Mouse (Mus musculus): Measurements from ENCODE around the gene Adcy10.

Adcy10 gene

GRCm38 (mm10) chr1:165604203-165604602 lies 119.2 kb downstream of the Adcy10 start:
- DNase-seq (ENCODE audit: low read depth, low spot score), result no peak

DNA sequence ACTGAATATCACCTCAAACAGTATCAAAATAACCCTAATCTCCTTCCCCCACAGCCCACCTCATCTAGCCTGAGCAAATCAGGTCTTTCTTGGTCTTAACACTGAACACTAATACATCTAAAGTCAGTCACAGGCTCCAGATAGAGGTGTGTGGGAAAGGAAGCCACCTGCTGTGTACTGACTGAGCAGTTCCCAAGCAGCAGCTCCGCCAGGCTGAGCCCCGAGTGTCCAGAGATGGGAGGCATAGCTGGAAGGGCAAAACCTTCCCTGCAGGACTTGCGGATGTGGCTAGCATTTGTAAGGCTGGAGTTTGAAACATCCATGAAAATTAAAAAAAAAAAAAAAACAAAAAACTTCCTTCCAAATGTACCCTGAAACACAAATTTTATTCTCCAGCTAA lies 120.1 kb downstream of the Adcy10 start:
- no peak for DNase-seq (ENCODE audit: low read depth, low spot score)

DNA sequence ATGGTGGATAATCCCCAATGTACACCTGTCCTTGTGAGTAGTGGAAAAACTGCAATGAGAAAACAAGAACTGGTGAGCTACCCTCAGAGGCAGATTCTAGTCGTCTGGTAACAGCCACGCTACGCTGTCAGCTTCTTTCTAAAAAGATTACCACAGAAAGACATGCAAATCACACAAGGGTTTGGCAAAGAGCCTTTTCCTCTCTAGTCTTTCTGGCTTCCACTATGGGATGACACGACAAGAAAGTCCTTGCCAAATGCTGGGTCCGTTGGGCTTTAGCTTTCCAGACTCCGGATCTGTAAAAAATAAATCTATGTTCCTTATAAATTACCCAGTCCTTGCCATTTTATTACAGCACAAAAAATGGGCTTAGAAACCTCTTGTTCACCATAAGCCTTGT lies 120.8 kb downstream of the Adcy10 start:
- DNase-seq (ENCODE audit: low read depth, low spot score), result no peak

DNA sequence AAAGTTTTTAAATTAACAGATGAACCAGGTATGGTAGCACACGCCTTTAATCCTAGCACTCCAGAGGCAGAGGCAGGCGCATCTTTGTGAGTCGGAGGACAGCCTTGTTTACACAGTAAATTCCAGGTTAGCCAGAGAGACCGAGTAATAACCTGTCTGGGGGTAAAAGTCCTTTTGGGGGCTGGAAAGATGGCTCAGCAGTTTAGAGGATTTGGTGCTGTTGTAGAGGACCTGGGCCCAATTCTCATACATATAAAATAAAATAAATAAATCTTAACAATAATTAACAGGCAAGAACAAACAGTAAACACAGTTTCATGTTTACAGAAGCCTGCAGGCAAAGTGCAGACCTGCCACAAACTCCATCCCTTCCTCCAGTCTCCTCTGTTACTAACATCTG lies 123.9 kb downstream of the Adcy10 start:
- no peak for DNase-seq (ENCODE audit: low read depth, low spot score)

DNA sequence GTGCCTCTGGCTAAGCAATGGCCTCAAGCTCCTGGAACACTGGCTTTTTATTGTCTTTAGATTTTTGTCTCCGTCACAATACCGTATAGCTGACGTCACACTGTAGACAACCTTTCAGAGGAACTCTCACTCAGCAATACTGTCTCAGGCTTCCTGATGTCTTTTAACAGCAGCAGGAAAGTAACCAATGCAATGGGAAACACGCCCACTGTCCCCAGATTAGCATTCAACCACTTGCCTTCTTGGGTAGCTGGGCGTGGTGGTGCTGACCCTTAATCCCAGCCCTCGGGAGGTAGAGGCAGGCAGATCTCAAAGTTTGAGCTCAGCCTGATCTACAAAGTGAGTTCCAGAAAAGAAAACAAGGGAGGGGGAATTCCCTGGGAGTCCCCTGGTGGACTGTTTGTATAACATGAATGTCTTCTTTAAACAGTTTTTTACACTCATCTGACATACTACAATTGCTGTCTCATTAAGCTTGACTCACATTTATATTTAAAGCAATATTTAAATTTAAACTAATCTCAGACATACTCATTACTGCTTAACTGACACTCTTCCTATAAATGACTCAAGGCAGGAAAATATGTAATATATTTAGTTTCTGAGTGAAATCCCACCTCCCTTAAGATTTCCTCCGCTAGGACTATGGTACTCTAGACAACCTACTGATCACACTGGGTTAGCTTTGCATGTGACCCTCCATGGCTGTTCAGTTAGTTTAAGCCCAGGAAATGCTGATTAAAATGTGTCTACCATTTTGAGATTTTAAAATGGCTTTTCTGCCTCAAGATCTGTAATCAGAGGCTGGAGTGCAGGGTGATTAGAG lies 124.7 kb downstream of the Adcy10 start:
- no peak for DNase-seq (ENCODE audit: low read depth, low spot score)

GRCm38 (mm10) chr1:165610321-165610999 lies 125.5 kb downstream of the Adcy10 start:
- DNase-seq (ENCODE audit: low read depth, low spot score), result no peak

- no peak for DNase-seq (ENCODE audit: low read depth, low spot score)
Measured at GRCm38 (mm10) chr1:165612714-165613113, 127.7 kb downstream of the Adcy10 start.

DNA sequence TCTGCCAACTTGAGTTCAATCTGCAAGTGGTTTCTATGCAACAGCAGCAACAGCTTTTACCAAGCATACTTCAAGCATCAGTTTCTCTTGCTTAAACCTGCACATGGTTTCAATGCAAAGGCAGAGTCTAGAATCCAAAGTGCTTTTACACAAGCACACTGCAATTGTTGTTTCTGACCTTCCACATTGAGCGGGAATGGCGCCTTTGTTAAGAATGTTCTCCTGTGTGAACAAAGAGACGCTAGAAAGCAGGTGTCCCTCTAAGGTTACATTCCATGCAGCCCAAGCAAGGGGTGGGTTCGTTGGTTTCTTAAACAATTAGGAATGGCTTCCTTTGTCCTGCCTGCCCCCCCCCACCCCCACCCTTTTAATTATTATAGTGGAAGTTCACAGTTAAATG lies 128.9 kb downstream of the Adcy10 start:
- DNase-seq (ENCODE audit: low read depth, low spot score), result no peak

DNA sequence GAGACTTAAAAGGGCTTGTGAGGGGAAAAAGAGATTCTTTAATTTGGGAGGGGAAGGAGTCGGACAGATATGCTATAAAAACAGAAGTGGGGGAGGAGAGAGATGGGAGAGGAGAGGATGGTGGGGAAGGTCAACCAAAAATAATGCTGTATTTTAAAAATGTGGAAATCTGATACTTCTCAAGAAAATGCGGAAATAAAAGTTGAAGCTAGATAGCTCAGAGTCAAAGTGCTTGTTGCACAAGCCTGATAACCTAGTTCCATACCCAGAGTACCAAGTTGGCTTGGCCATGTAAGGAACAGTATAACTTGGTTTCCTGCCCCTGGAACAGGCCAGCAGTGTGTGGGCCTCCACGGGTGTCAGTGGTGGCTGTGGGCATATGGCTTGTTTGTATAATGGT lies 129.8 kb downstream of the Adcy10 start:
- DNase-seq (ENCODE audit: low read depth, low spot score), result no peak

DNA sequence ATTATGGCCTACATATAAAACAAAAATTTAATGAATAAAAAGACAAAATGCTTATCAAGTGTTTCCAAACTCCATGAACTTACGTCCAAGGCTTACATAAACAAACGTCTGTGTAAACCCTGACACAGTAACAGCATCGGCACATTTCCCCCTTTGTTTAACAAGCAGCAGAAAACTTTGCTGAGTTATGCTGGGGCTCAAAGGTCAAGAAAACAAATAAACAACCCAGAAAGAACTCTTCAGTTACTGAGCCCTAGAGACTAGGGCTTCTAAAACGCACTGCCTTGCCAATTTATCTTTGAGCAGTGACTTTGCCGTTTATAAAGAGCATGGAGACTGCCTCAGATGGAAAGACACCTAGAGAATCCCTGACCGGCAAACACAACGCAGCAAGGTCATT lies 131.7 kb downstream of the Adcy10 start:
- no peak for DNase-seq (ENCODE audit: low read depth, low spot score)

DNA sequence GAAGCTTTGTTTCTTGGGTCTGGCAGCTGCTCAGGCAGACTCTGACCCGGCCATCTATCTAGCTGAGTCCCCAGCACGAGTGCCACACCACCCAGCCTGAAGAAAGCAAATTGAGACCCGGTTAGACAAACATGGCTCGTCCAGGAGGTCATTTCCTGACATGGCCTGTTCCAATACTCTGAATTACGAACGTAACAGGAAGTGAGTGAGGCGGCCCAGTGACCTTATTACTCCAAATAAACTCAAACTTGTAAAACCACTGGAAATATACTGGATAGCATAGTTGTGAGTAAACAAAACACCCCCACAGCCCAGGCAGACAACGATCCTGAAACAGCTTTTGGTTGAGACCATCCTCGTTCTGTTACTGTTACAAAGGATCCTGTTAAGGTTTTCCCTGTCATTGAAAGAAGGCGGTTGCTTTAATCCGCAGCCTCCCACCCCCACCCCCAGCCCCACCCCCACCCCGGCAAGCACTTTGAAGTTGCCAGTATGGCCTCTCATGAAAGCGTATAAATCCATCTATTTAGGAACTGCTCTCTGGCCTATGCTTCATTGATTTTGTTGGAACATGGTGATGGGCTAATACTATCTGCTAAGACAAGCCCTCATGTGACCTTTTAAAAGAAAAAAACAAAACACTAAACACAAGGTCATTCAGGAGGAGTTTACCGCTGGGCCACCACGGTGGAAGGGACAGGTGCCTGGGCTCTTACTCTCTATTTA lies 132.3 kb downstream of the Adcy10 start:
- DNase-seq (ENCODE audit: low read depth, low spot score), result no peak

DNA sequence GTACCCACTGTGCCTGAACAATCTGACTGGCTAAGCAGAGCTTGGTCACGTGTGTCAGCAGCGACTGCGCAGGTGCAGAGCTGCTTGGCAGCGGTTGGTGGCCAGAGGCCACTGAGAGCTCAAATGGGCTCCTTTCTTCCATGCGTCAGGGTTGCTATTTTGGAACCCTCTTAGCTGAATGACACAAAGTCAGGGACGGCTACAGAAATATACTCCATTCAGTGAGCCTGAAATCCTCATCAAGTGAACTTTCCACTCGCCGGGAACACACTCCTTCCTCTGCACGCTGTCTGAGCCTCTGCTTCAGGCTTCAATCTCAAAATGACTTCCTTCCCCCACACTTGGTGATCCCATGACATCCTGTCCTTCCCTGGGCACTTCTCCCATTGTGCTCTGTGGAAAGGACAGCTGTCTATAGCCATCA lies 133.2 kb downstream of the Adcy10 start:
- peak; percentile 92 for DNase-seq (ENCODE audit: low read depth, low spot score)

- DNase-seq (ENCODE audit: low read depth, low spot score), result no peak
Measured at GRCm38 (mm10) chr1:165625058-165625457, 140.1 kb downstream of the Adcy10 start.

DNA sequence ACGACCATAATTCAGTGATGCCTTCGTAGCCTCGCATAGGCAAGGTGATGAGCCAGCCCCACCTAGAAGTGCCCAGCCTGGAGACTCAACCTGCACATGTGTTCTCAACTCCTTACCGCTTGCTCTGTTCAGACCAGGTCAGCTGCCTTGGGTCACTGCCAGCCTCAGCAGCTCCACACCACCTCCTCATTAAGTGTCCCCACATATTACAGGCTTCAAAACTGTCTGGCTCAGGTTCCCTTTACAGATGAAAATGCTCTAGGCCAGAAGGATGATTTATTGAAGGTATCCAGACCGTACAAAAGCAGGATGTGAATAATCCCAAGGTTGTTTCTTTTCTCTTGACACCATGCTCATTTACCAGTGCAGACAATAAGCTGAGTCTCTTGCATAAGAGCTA lies 140.9 kb downstream of the Adcy10 start:
- DNase-seq (ENCODE audit: low read depth, low spot score), result no peak
